Mouse (Mus musculus): ENCODE results near the gene Psmc4. TPM values are rescaled to one million over a fixed set of nuclear protein-coding genes. Genes with fewer than 3 reads are reported as not detected.

Psmc4 gene
- polyA plus RNA-seq, 1 experiment from 2014 or later = 335 TPM

- H3K4me1 ChIP-seq (replicated peaks) = peaks cover 12% of the 10 kb centered on the region
Measured at GRCm38 (mm10) chr7:28044524-28044923, 5.4 kb downstream of the Psmc4 start.

GRCm38 (mm10) chr7:28014445-28014810 lies 35.5 kb downstream of the Psmc4 start:
- peak overlapping the region; percentile 86 for H3K9ac ChIP-seq (replicated peaks)
- 0 out of 2 replicates have a peak, but pooled peaks cover 5% of the 10 kb centered on the region for H3K27me3 ChIP-seq
- H3K4me3 ChIP-seq (replicated peaks) = peak overlapping the region; percentile 71
- peak overlapping the region; percentile 74; the same call in 1 of the 2 replicates for H3K27ac ChIP-seq
- peak; percentile 37 for ATAC-seq
- 0 out of 2 replicates have a peak, but pooled peaks cover 2% of the 10 kb centered on the region for H3K9me3 ChIP-seq
- H3K4me1 ChIP-seq (replicated peaks) = peaks cover 12% of the 10 kb centered on the region
- H3K4me2 ChIP-seq (replicated peaks) = peak overlapping the region; percentile 84
- WGBS = 24% methylated on average over 7 of the region's 7 CpGs
- H3K36me3 ChIP-seq = 0 out of 2 replicates have a peak, but pooled peaks cover 10% of the 10 kb centered on the region

More at GRCm38 (mm10) chr7:28044524-28044923, 5.4 kb downstream of the Psmc4 start:
- H3K9me3 ChIP-seq = no peaks in the 10 kb centered on the region
- H3K27ac ChIP-seq = no peak overlapping the region
- no peak overlapping the region for H3K9ac ChIP-seq (replicated peaks)
- 90% methylated on average over 4 of the region's 4 CpGs for WGBS
- no peaks in the 10 kb centered on the region for H3K27me3 ChIP-seq
- no peak overlapping the region for H3K4me2 ChIP-seq (replicated peaks)
- H3K36me3 ChIP-seq = peaks cover 93% of the 10 kb centered on the region
- no peak overlapping the region for H3K4me3 ChIP-seq (replicated peaks)
- no peak for ATAC-seq

GRCm38 (mm10) chr7:28013549-28014444 lies 36.1 kb downstream of the Psmc4 start, which contains the start of gene Zfp850:
Gene Zfp850 (minus strand): TSS chr7:28014115.
- under 1% methylated on average over 47 of the region's 47 CpGs for WGBS

GRCm38 (mm10) chr7:28010271-28010670 lies 39.6 kb downstream of the Psmc4 start:
- no peak for ATAC-seq
- Histone ChIP-seq H3K27ac (no peak overlapping the region), H3K9me3 (no peaks in the 10 kb centered on the region), H3K27me3 (no peaks in the 10 kb centered on the region), H3K4me1 (replicated peaks) (peaks cover 12% of the 10 kb centered on the region), H3K9ac (replicated peaks) (no peak overlapping the region), H3K4me2 (replicated peaks) (no peak overlapping the region), H3K4me3 (replicated peaks) (no peak overlapping the region), H3K36me3 (peaks cover 43% of the 10 kb centered on the region)
- 98% methylated on average over 3 of the region's 3 CpGs for WGBS

More at GRCm38 (mm10) chr7:28013549-28014444, 36.1 kb downstream of the Psmc4 start, which contains the start of gene Zfp850:
- Histone ChIP-seq H3K9me3 (0 out of 2 replicates have a peak, but pooled peaks cover 1% of the 10 kb centered on the region), H3K4me2 (replicated peaks) (peak within 1 kb of the TSS; percentile 84), H3K27ac (peak within 1 kb of the TSS; percentile 74), H3K9ac (replicated peaks) (peak within 1 kb of the TSS; percentile 86), H3K27me3 (0 out of 2 replicates have a peak, but pooled peaks cover 5% of the 10 kb centered on the region), H3K36me3 (peaks cover 16% of the 10 kb centered on the region), H3K4me1 (replicated peaks) (peaks cover 12% of the 10 kb centered on the region), H3K4me3 (replicated peaks) (peak within 1 kb of the TSS; percentile 71)
- peak; percentile 97 for ATAC-seq

Other genes starting within 250 kb of the Psmc4 start
- gene Zfp626, start 242.9 kb downstream of the Psmc4 start, polyA plus RNA-seq (2015; fragmentation: Nextera tagmentation; extraction: Ambion mirVana) = 2.6 and 2.8 TPM in 2 replicates
- 12.0 and 12.1 TPM in 2 replicates for gene Zfp59, start 211.5 kb downstream of the Psmc4 start, polyA plus RNA-seq (2015; fragmentation: Nextera tagmentation; extraction: Ambion mirVana)
- gene Zfp607a, start 192.6 kb downstream of the Psmc4 start, polyA plus RNA-seq (2015; fragmentation: Nextera tagmentation; extraction: Ambion mirVana) = 1.4 and 2.0 TPM in 2 replicates
- 15.9 and 16.9 TPM in 2 replicates for gene Zfp974, start 120.6 kb downstream of the Psmc4 start, polyA plus RNA-seq (2015; fragmentation: Nextera tagmentation; extraction: Ambion mirVana)
- gene Zfp780b, start 70.9 kb downstream of the Psmc4 start, polyA plus RNA-seq (2015; fragmentation: Nextera tagmentation; extraction: Ambion mirVana) = 34.2 and 35.1 TPM in 2 replicates
- gene Zfp850, start 36.0 kb downstream of the Psmc4 start, polyA plus RNA-seq (2015; fragmentation: Nextera tagmentation; extraction: Ambion mirVana) = 6.2 and 6.3 TPM in 2 replicates
- 0.24 TPM in 1 of 2 replicates, not detected in the other for gene Fcgbp, start 21.1 kb upstream of the Psmc4 start, polyA plus RNA-seq (2015; fragmentation: Nextera tagmentation; extraction: Ambion mirVana)
- gene 9530053A07Rik, start 79.4 kb upstream of the Psmc4 start, polyA plus RNA-seq (2015; fragmentation: Nextera tagmentation; extraction: Ambion mirVana) = 0.05 TPM in 2 replicates
- 89.5 and 98.1 TPM in 2 replicates for gene Fbl, start 119.6 kb upstream of the Psmc4 start, polyA plus RNA-seq (2015; fragmentation: Nextera tagmentation; extraction: Ambion mirVana)
- 18.5 and 20.8 TPM in 2 replicates for gene Dyrk1b, start 129.4 kb upstream of the Psmc4 start, polyA plus RNA-seq (2015; fragmentation: Nextera tagmentation; extraction: Ambion mirVana)
- 3.8 and 4.3 TPM in 2 replicates for gene Eid2, start 217.8 kb upstream of the Psmc4 start, polyA plus RNA-seq (2015; fragmentation: Nextera tagmentation; extraction: Ambion mirVana)
- gene Eid2b, start 227.6 kb upstream of the Psmc4 start, polyA plus RNA-seq (2015; fragmentation: Nextera tagmentation; extraction: Ambion mirVana) = 36.7 and 41.4 TPM in 2 replicates
- gene Selenov, start 241.1 kb upstream of the Psmc4 start, polyA plus RNA-seq (2015; fragmentation: Nextera tagmentation; extraction: Ambion mirVana) = 0.44 and 1.00 TPM in 2 replicates

Data from midbrain, embryonic 13.5 days (tissue).